Mouse (Mus musculus) heart, adult 2 months (tissue): ENCODE results near the gene Vwf.

Source experiments
- CTCF ChIP-seq: fragments of 200-600 bp; IDR thresholded peaks from 2 replicates; pipeline ENCODE4 v1.8.1; 2022; ENCODE audit warnings: antibody characterized with exemption, mild to moderate bottlenecking, moderate library complexity
- POLR2A ChIP-seq: fragments of 200-500 bp; IDR thresholded peaks from 2 replicates; pipeline ENCODE4 v1.6.1; 2011; ENCODE audit warnings: mild to moderate bottlenecking, low read depth, low read length, control low read depth; ENCODE audit not compliant: insufficient read depth

DNA sequence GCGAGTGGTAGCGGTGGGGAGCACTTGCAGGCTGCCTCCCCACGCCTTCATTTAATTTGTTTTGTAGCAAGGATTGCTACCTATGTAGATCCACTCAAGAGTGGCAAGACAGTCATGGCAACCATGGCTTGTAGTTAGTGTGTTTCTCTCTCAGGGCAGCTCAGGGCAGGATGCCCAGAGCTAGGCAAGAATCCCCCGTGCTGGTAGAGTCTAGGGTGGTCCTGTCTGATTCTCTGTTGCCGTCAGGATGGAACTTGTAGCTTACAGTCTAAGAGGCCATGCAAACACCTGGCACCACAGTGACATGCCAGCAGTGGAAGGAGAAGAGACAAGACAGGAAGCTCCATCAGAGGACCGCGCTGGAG, 32.1 kb downstream of the Vwf start:
- no peak for TF ChIP-seq POLR2A
- TF ChIP-seq CTCF, result no peak
